Mouse (Mus musculus) neural tube, embryonic 11.5 days (tissue): ENCODE results near the gene Tbc1d9b. TPM values are rescaled to one million over a fixed set of nuclear protein-coding genes. Genes with fewer than 3 reads are reported as not detected.

Experiments used
- ATAC-seq: fragments of 200-750 bp; cut with Nextera tagmentation; 2 replicates; pipeline ENCODE4 v1.8.0; 2017; ENCODE audit warnings: moderate number of reproducible peaks, mild to moderate bottlenecking, moderate TSS enrichment, moderate library complexity; ENCODE audit not compliant: insufficient read depth, low FRiP score, low TSS enrichment
- DNase-seq: peaks from one replicate; pipeline ENCODE4 v3.0.0-alpha.2; 2015; ENCODE audit warnings: low spot score
- H3K27ac ChIP-seq: fragments of 300-500 bp; sonication (generic); 2 replicates; pipeline ENCODE4 v1.5.1; 2014; ENCODE audit warnings: low read depth, mild to moderate bottlenecking, low read length
- H3K27me3 ChIP-seq: fragments of 300-500 bp; sonication (generic); 2 replicates; pipeline ENCODE4 v1.6.1; 2014; ENCODE audit warnings: mild to moderate bottlenecking, low read length, mixed read lengths; ENCODE audit not compliant: control insufficient read depth, insufficient read depth
- H3K36me3 ChIP-seq: fragments of 300-500 bp; sonication (generic); 2 replicates; pipeline ENCODE4 v1.6.1; 2014; ENCODE audit warnings: mild to moderate bottlenecking, low read length, moderate library complexity, mixed read lengths; ENCODE audit not compliant: control insufficient read depth, insufficient read depth
- H3K4me1 ChIP-seq: fragments of 300-500 bp; sonication (generic); 2 replicates; pipeline ENCODE4 v1.6.1; 2014; ENCODE audit warnings: low read length, mixed read lengths; ENCODE audit not compliant: control insufficient read depth, insufficient read depth
- H3K4me2 ChIP-seq: fragments of 300-500 bp; sonication (generic); 2 replicates; pipeline ENCODE4 v1.6.1; 2014; ENCODE audit warnings: low read depth, mild to moderate bottlenecking, moderate library complexity
- H3K4me3 ChIP-seq: fragments of 300-500 bp; sonication (generic); 2 replicates; pipeline ENCODE4 v1.5.1; 2014; ENCODE audit warnings: low read depth, low read length
- H3K9ac ChIP-seq: fragments of 300-500 bp; sonication (generic); 2 replicates; pipeline ENCODE4 v1.6.1; 2014; ENCODE audit warnings: mild to moderate bottlenecking, low read length
- H3K9me3 ChIP-seq: fragments of 300-500 bp; sonication (generic); 2 replicates; pipeline ENCODE4 v1.6.1; 2016; ENCODE audit warnings: low read length; ENCODE audit not compliant: control insufficient read depth
- WGBS: fragments of 180-500 bp; shearing (Covaris S2); extraction: QIAGEN DNeasy Blood & Tissue Kit; methylation state at CpG from one replicate; pipeline ENCODE4 v1.1.7; 2014; 5-methylcytosine and 5-hydroxymethylcytosine counted together
- polyA plus RNA-seq: library from polyadenylated mRNA; unstranded; fragments of >200 nt; fragmentation: Nextera tagmentation; extraction: Ambion mirVana; gene quantifications from 2 replicates; pipeline ENCODE4 v1.2.1, GENCODE M21; 2014

Tbc1d9b gene
- polyA plus RNA-seq, result 33.1 and 34.7 TPM in 2 replicates

- Histone ChIP-seq H3K9ac (peak within 1 kb of the TSS; percentile 96), H3K4me2 (peak within 1 kb of the TSS; percentile 90), H3K9me3 (no peaks in the 10 kb centered on the region), H3K4me1 (peaks cover 6% of the 10 kb centered on the region), H3K36me3 (no peaks in the 10 kb centered on the region), H3K27me3 (no peaks in the 10 kb centered on the region), H3K4me3 (peak within 1 kb of the TSS; percentile 85), H3K27ac (peak within 1 kb of the TSS; percentile 89)
- ATAC-seq (peak; percentile 93), DNase-seq (peak; percentile 93)
- WGBS, result under 1% methylated on average over 63 of the region's 77 CpGs
Measured at GRCm38 (mm10) chr11:50130811-50131766, at the start of gene Tbc1d9b. Gene Tbc1d9b (plus strand): TSS chr11:50131396.

- Histone ChIP-seq H3K9ac (no peak overlapping the region), H3K4me1 (peaks cover 7% of the 10 kb centered on the region; the same call in 1 of the 2 replicates), H3K4me2 (no peak overlapping the region), H3K9me3 (no peaks in the 10 kb centered on the region), H3K36me3 (peaks cover 5% of the 10 kb centered on the region; the same call in 1 of the 2 replicates), H3K27me3 (no peaks in the 10 kb centered on the region), H3K27ac (no peak overlapping the region), H3K4me3 (no peak overlapping the region)
- WGBS, result 94% methylated on average over 3 of the region's 3 CpGs
- ATAC-seq (no peak), DNase-seq (no peak)
Measured at GRCm38 (mm10) chr11:50086211-50086610, 45.0 kb upstream of the Tbc1d9b start.

GRCm38 (mm10) chr11:50089840-50090239 is 41.4 kb upstream of the Tbc1d9b start:
- H3K9me3 ChIP-seq, result no peaks in the 10 kb centered on the region
- H3K27me3 ChIP-seq, result no peaks in the 10 kb centered on the region
- ATAC-seq, result no peak
- H3K9ac ChIP-seq, result no peak overlapping the region
- H3K4me3 ChIP-seq, result no peak overlapping the region
- no peak overlapping the region for H3K27ac ChIP-seq
- peaks cover 10% of the 10 kb centered on the region for H3K4me1 ChIP-seq
- H3K36me3 ChIP-seq, result peaks cover 5% of the 10 kb centered on the region; the same call in 1 of the 2 replicates
- WGBS, result 91% methylated on average over 1 of the region's 1 CpGs
- no peak for DNase-seq
- H3K4me2 ChIP-seq, result no peak overlapping the region

- DNase-seq (no peak), ATAC-seq (no peak)
- peaks cover 10% of the 10 kb centered on the region for H3K4me1 ChIP-seq
- no peak overlapping the region for H3K4me3 ChIP-seq
- WGBS, result 66% methylated on average over 5 of the region's 5 CpGs
- no peaks in the 10 kb centered on the region for H3K27me3 ChIP-seq
- H3K27ac ChIP-seq, result no peak overlapping the region
- H3K9ac ChIP-seq, result no peak overlapping the region
- H3K4me2 ChIP-seq, result no peak overlapping the region
- H3K9me3 ChIP-seq, result no peaks in the 10 kb centered on the region
- H3K36me3 ChIP-seq, result peaks cover 5% of the 10 kb centered on the region
Measured at GRCm38 (mm10) chr11:50090982-50091675, 40.1 kb upstream of the Tbc1d9b start.

- Histone ChIP-seq H3K9ac (no peak overlapping the region), H3K27me3 (no peaks in the 10 kb centered on the region), H3K36me3 (peaks cover 2% of the 10 kb centered on the region; the same call in 1 of the 2 replicates), H3K27ac (no peak overlapping the region), H3K4me1 (peaks cover 10% of the 10 kb centered on the region), H3K4me2 (no peak overlapping the region), H3K4me3 (no peak overlapping the region), H3K9me3 (no peaks in the 10 kb centered on the region)
- DNase-seq (no peak), ATAC-seq (no peak)
Measured at GRCm38 (mm10) chr11:50091681-50092080, 39.5 kb upstream of the Tbc1d9b start.

- Histone ChIP-seq H3K36me3 (no peaks in the 10 kb centered on the region; the same call in 1 of the 2 replicates), H3K27ac (no peak overlapping the region)
- WGBS, result 93% methylated on average over 9 of the region's 9 CpGs
Measured at GRCm38 (mm10) chr11:50095661-50096060, 35.5 kb upstream of the Tbc1d9b start.

GRCm38 (mm10) chr11:50097091-50097490 is 34.1 kb upstream of the Tbc1d9b start:
- Histone ChIP-seq H3K36me3 (no peaks in the 10 kb centered on the region; the same call in 1 of the 2 replicates), H3K9ac (no peak overlapping the region), H3K4me1 (no peaks in the 10 kb centered on the region), H3K9me3 (no peaks in the 10 kb centered on the region), H3K27ac (no peak overlapping the region), H3K4me3 (no peak overlapping the region), H3K27me3 (no peaks in the 10 kb centered on the region), H3K4me2 (no peak overlapping the region)
- no peak for ATAC-seq
- WGBS, result 94% methylated on average over 6 of the region's 6 CpGs
- DNase-seq, result no peak

More at GRCm38 (mm10) chr11:50095661-50096060, 35.5 kb upstream of the Tbc1d9b start:
- no peak for ATAC-seq
- no peaks in the 10 kb centered on the region for H3K9me3 ChIP-seq
- no peak overlapping the region for H3K4me2 ChIP-seq
- H3K9ac ChIP-seq, result no peak overlapping the region
- no peaks in the 10 kb centered on the region for H3K27me3 ChIP-seq
- H3K4me3 ChIP-seq, result no peak overlapping the region
- DNase-seq, result no peak
- peaks cover 7% of the 10 kb centered on the region for H3K4me1 ChIP-seq

GRCm38 (mm10) chr11:50098961-50099481 is 32.2 kb upstream of the Tbc1d9b start:
- 89% methylated on average over 8 of the region's 8 CpGs for WGBS
- no peak overlapping the region for H3K4me2 ChIP-seq
- H3K36me3 ChIP-seq, result no peaks in the 10 kb centered on the region; the same call in 1 of the 2 replicates

More at GRCm38 (mm10) chr11:50098961-50099481, 32.2 kb upstream of the Tbc1d9b start:
- ATAC-seq (no peak), DNase-seq (no peak)
- Histone ChIP-seq H3K4me1 (no peaks in the 10 kb centered on the region), H3K27ac (no peak overlapping the region), H3K9me3 (no peaks in the 10 kb centered on the region), H3K9ac (no peak overlapping the region), H3K4me3 (no peak overlapping the region), H3K27me3 (no peaks in the 10 kb centered on the region)
